Mouse (Mus musculus): ENCODE results near the gene Cep68. TPM values are rescaled to one million over a fixed set of nuclear protein-coding genes. Genes with fewer than 3 reads are reported as not detected.

Cep68 gene
- total and polyA plus RNA-seq, 3 experiments: 27.8 to 31.6 (median 30.7) TPM

DNA sequence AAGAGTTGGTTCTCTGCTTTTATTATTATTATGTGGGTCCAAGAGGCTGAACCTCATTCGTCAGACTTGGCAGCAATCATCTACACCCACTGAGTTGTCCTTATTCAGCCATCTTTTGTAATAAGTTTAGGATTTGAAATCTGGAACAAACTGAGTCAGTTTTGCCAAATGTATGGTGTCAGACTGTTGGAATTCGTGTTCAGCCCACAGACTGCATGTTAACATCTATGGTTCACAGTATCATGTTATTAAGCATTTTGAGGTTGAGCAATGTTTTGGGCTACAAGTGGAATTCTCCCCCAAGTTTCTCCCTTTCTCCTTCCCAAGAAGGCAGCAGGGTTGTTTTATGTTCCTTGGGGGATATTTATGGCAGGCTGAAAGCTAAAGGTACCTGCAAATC lies 3.9 kb upstream of the Cep68 start:
- H3K9ac ChIP-seq (ENCODE audit: insufficient read depth, low read depth): no peak overlapping the region
- H3K4me3 ChIP-seq (replicated peaks in 1 of 3; ENCODE audit: low read depth in 2 of 3, low read length in 2 of 3, poor library complexity in 1 of 3): no peak overlapping the region
- H3K27ac ChIP-seq (ENCODE audit: insufficient read depth, low read depth): no peak overlapping the region
- TF ChIP-seq JUND (conservative IDR thresholded peaks at IDR 0.05; ENCODE audit: low read depth, low read length) (no peak), IRF4 (IDR thresholded peaks at IDR 0.05; ENCODE audit: low read depth, low read length) (no peak), MAFK (IDR thresholded peaks at IDR 0.05; ENCODE audit: insufficient replicate concordance, low read length) (no peak), CHD1 (IDR thresholded peaks at IDR 0.05; ENCODE audit: low read depth, low read length) (no peak), CTCF (conservative IDR thresholded peaks at IDR 0.05 in 1 of 2, IDR thresholded peaks at IDR 0.05 in 1 of 2; ENCODE audit: low read depth in 2 of 2, low read length in 2 of 2) (no peak), E2F4 (IDR thresholded peaks at IDR 0.05; ENCODE audit: insufficient replicate concordance, low read depth, low read length) (no peak), GABPA (IDR thresholded peaks at IDR 0.05; ENCODE audit: insufficient replicate concordance, low read depth, low read length) (no peak), SIN3A (IDR thresholded peaks at IDR 0.05; ENCODE audit: low read length) (no peak), MYC (IDR thresholded peaks at IDR 0.05; ENCODE audit: low read depth, low read length) (no peak), NELFE (IDR thresholded peaks at IDR 0.05; ENCODE audit: low read depth, low read length) (no peak), ZMIZ1 (IDR thresholded peaks at IDR 0.05; ENCODE audit: low read depth, low read length) (no peak), UBTF (IDR thresholded peaks at IDR 0.05; ENCODE audit: low read depth, low read length) (no peak), KAT2A (IDR thresholded peaks at IDR 0.05; ENCODE audit: insufficient replicate concordance, low read length) (no peak), POLR2A (IDR thresholded peaks at IDR 0.05; ENCODE audit: low read depth, low read length) (no peak), TCF12 (IDR thresholded peaks at IDR 0.05; ENCODE audit: low read depth, low read length) (no peak), EP300 (IDR thresholded peaks at IDR 0.05; ENCODE audit: low read length) (no peak), RCOR1 (conservative IDR thresholded peaks at IDR 0.05; ENCODE audit: low read depth, low read length) (no peak), MAX (IDR thresholded peaks at IDR 0.05; ENCODE audit: low read length) (no peak)
- H3K9me3 ChIP-seq (replicated peaks; ENCODE audit: low read length): peaks cover 2% of the 10 kb centered on the region
- no peak for DNase-seq (ENCODE audit: extremely low read depth)
- dilution Hi-C loops (cut with MboI; ENCODE audit: extremely low pct_ligation_motif_present, extremely low pct_unique_long_range_greater_than_20kb, low sequenced_read_pairs) (no loop called here), in situ Hi-C loops (cut with MboI; ENCODE audit: low pct_ligation_motif_present, low pct_unique_long_range_greater_than_20kb, low sequenced_read_pairs) (no loop called here)
- H3K4me2 ChIP-seq (ENCODE audit: insufficient read depth, low read depth, poor library complexity, severe bottlenecking): no peak overlapping the region
- H3K27me3 ChIP-seq (replicated peaks): peaks cover 2% of the 10 kb centered on the region
- H3K36me3 ChIP-seq (replicated peaks in 1 of 2; ENCODE audit: control insufficient read depth in 1 of 2, insufficient read depth in 1 of 2, low read length in 1 of 2): no peaks in the 10 kb centered on the region
- peaks cover 4 to 13% of the 10 kb centered on the region in 2 experiments; a peak in 2 of 4 replicates for H3K4me1 ChIP-seq (ENCODE audit: control insufficient read depth in 1 of 2, insufficient read depth in 2 of 2)
- H3K79me2 ChIP-seq (replicated peaks; ENCODE audit: control insufficient read depth, extremely low read depth, insufficient read depth, poor library complexity, severe bottlenecking): peaks cover 9% of the 10 kb centered on the region

DNA sequence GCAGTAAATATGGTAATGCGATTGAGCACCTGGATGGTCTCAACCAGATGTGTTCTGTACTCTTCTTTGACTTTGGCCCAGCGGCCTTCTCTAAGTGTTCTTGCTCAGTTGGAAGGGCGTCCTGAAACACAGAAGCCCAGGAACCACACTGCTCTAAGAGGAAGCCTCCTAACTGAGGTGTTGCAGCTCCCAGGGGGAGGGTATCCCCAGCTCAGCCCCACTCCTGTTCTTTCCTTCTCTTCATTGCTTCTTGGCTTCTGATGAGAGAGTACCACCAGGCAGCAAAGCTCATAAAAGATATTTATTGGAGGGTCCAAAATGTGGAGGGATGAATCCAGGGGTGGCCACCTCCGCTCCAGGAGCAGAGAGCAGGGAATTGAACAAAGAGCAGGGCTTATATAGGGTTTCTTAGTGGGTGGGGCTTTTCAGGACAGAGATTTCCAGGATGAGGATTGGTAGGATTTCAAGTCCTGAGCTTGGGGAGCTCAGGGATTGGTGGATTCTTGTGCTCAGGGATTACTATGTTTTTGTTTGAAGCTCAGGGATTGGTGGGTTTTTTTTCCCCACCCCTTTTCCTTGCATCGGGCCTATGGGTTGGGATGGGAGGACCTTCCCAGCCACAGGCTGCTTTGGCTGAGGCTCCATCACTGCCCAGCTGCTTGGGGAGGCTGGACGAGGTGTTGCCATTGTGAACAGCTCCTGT lies 1.4 kb upstream of the Cep68 start:
- Histone ChIP-seq H3K4me2 (ENCODE audit: insufficient read depth, low read depth, poor library complexity, severe bottlenecking) (no peak overlapping the region), H3K79me2 (replicated peaks; ENCODE audit: control insufficient read depth, extremely low read depth, insufficient read depth, poor library complexity, severe bottlenecking) (peaks cover 33% of the 10 kb centered on the region), H3K9ac (ENCODE audit: insufficient read depth, low read depth) (no peak overlapping the region), H3K27ac (ENCODE audit: insufficient read depth, low read depth) (no peak overlapping the region), H3K36me3 (replicated peaks in 1 of 2; ENCODE audit: control insufficient read depth in 1 of 2, insufficient read depth in 1 of 2, low read length in 1 of 2) (peaks cover 2 to 15% of the 10 kb centered on the region in 2 experiments), H3K27me3 (replicated peaks) (peaks cover 2% of the 10 kb centered on the region), H3K4me3 (replicated peaks in 1 of 3; ENCODE audit: low read depth in 2 of 3, low read length in 2 of 3, poor library complexity in 1 of 3) (no peak overlapping the region), H3K9me3 (replicated peaks; ENCODE audit: low read length) (peaks cover 2% of the 10 kb centered on the region), H3K4me1 (ENCODE audit: control insufficient read depth in 1 of 2, insufficient read depth in 2 of 2) (peaks cover 14 to 35% of the 10 kb centered on the region in 2 experiments)
- in situ Hi-C loops (cut with MboI; ENCODE audit: low pct_ligation_motif_present, low pct_unique_long_range_greater_than_20kb, low sequenced_read_pairs) (no loop called here), dilution Hi-C loops (cut with MboI; ENCODE audit: extremely low pct_ligation_motif_present, extremely low pct_unique_long_range_greater_than_20kb, low sequenced_read_pairs) (no loop called here)
- TF ChIP-seq MAX (IDR thresholded peaks at IDR 0.05; ENCODE audit: low read length) (no peak), JUN (IDR thresholded peaks at IDR 0.05; ENCODE audit: insufficient read depth, low read depth, low read length) (no peak), USF2 (conservative IDR thresholded peaks at IDR 0.05; ENCODE audit: low read depth, low read length) (no peak), HCFC1 (IDR thresholded peaks at IDR 0.05; ENCODE audit: low read depth, low read length) (no peak), MAZ (IDR thresholded peaks at IDR 0.05; ENCODE audit: low read depth, low read length) (no peak), CTCF (conservative IDR thresholded peaks at IDR 0.05 in 1 of 2, IDR thresholded peaks at IDR 0.05 in 1 of 2; ENCODE audit: low read depth in 2 of 2, low read length in 2 of 2) (no peak), USF1 (IDR thresholded peaks at IDR 0.05; ENCODE audit: low read depth, low read length) (no peak), E2F4 (IDR thresholded peaks at IDR 0.05; ENCODE audit: insufficient replicate concordance, low read depth, low read length) (no peak), PAX5 (IDR thresholded peaks at IDR 0.05; ENCODE audit: low read length) (no peak), ZC3H11A (IDR thresholded peaks at IDR 0.05; ENCODE audit: low read depth, low read length) (no peak), BHLHE40 (IDR thresholded peaks at IDR 0.05; ENCODE audit: low read depth, low read length) (no peak), UBTF (IDR thresholded peaks at IDR 0.05; ENCODE audit: low read depth, low read length) (no peak), ZMIZ1 (IDR thresholded peaks at IDR 0.05; ENCODE audit: low read depth, low read length) (no peak), JUND (conservative IDR thresholded peaks at IDR 0.05; ENCODE audit: low read depth, low read length) (no peak), RCOR1 (conservative IDR thresholded peaks at IDR 0.05; ENCODE audit: low read depth, low read length) (no peak), ZKSCAN1 (IDR thresholded peaks at IDR 0.05; ENCODE audit: borderline replicate concordance, low read depth, low read length) (no peak), ZNF384 (IDR thresholded peaks at IDR 0.05; ENCODE audit: low read depth, low read length) (no peak), TBP (conservative IDR thresholded peaks at IDR 0.05; ENCODE audit: low read depth, low read length) (no peak), EP300 (IDR thresholded peaks at IDR 0.05; ENCODE audit: low read length) (no peak)
- DNase-seq (ENCODE audit: extremely low read depth): no peak
